ENCODE assay signal across 25 mouse cellular contexts in genomic region chr2:165297429-165297828, GRCm38 (mm10). TPM values are rescaled to one million over a fixed set of nuclear protein-coding genes. Genes with fewer than 3 reads are reported as not detected.
DNase-seq lines count a peak whose midpoint lies in the region; ATAC-seq and TF ChIP-seq lines count a peak whose summit lies in the region.
"Had no signal": no experiment of that assay in that cellular context is flagged by ENCODE, and none has a peak within 500 bp of the region (broad histone marks: within the 10 kb centered on the region; RNA-seq: fewer than 3 reads in every experiment).

No protein-coding gene starts in this region.

- H3K4me2 ChIP-seq in kidney, embryonic 15.5 days: no peak overlapping the region
- no peak overlapping the region for H3K4me2 ChIP-seq in stomach, embryonic 16.5 days (ENCODE audit: low read depth, low read length)
- H3K4me2 ChIP-seq in stomach, postnatal 0 days (replicated peaks; ENCODE audit: low read depth): no peak overlapping the region
- no peak overlapping the region for H3K4me2 ChIP-seq in lung, postnatal 0 days (replicated peaks; ENCODE audit: low read depth, low read length)
- H3K4me2 ChIP-seq: forebrain, embryonic 15.5 days; heart, embryonic 12.5 days; hindbrain, embryonic 14.5 days; lung, embryonic 15.5 days; neural tube, embryonic 12.5 days; stomach, embryonic 15.5 days had no signal

- H3K27ac ChIP-seq in kidney, embryonic 15.5 days: no peak overlapping the region
- H3K27ac ChIP-seq in stomach, embryonic 16.5 days (ENCODE audit: low read length): no peak overlapping the region
- no peak overlapping the region for H3K27ac ChIP-seq in stomach, postnatal 0 days (replicated peaks)
- H3K27ac ChIP-seq in lung, postnatal 0 days (ENCODE audit: low read length): no peak overlapping the region
- H3K27ac ChIP-seq: embryonic facial prominence, embryonic 10.5 days; forebrain, embryonic 15.5 days; hindbrain, embryonic 14.5 days; lung, embryonic 15.5 days; neural tube, embryonic 12.5 days; stomach, embryonic 15.5 days had no signal

- no peak overlapping the region for H3K9ac ChIP-seq in kidney, embryonic 15.5 days
- no peak overlapping the region for H3K9ac ChIP-seq in stomach, embryonic 16.5 days (ENCODE audit: low read length)
- H3K9ac ChIP-seq in stomach, postnatal 0 days (ENCODE audit: low read length): no peak overlapping the region
- no peak overlapping the region for H3K9ac ChIP-seq in lung, postnatal 0 days (replicated peaks; ENCODE audit: low read depth)
- H3K9ac ChIP-seq: forebrain, embryonic 15.5 days; heart, embryonic 12.5 days; hindbrain, embryonic 14.5 days; lung, embryonic 15.5 days; neural tube, embryonic 12.5 days; stomach, embryonic 15.5 days had no signal

- 85% methylated on average over 11 of the region's 11 CpGs for WGBS in kidney, embryonic 15.5 days
- WGBS in stomach, embryonic 16.5 days: 89% methylated on average over 11 of the region's 11 CpGs
- 85% methylated on average over 11 of the region's 11 CpGs for WGBS in stomach, postnatal 0 days
- WGBS in lung, postnatal 0 days: 87% methylated on average over 11 of the region's 11 CpGs

- TF ChIP-seq EP300 in stomach, postnatal 0 days (optimal IDR thresholded peaks at IDR 0.05): no peak
- TF ChIP-seq EP300 in lung, postnatal 0 days (IDR thresholded peaks at IDR 0.05): no peak

- no peak overlapping the region for H3K4me3 ChIP-seq in kidney, embryonic 15.5 days (replicated peaks)
- no peak overlapping the region for H3K4me3 ChIP-seq in stomach, embryonic 16.5 days (replicated peaks; ENCODE audit: low read length)
- H3K4me3 ChIP-seq in stomach, postnatal 0 days (ENCODE audit: low read depth, low read length): no peak overlapping the region
- no peak overlapping the region for H3K4me3 ChIP-seq in lung, postnatal 0 days (ENCODE audit: low read depth, low read length)
- H3K4me3 ChIP-seq: embryonic facial prominence, embryonic 10.5 days; forebrain, embryonic 15.5 days; heart, embryonic 12.5 days; lung, embryonic 15.5 days; neural tube, embryonic 12.5 days; stomach, embryonic 15.5 days had no signal

- no peaks in the 10 kb centered on the region for H3K9me3 ChIP-seq in kidney, embryonic 15.5 days (replicated peaks)
- H3K9me3 ChIP-seq in stomach, embryonic 16.5 days (replicated peaks; ENCODE audit: control insufficient read depth, low read length): no peaks in the 10 kb centered on the region
- H3K9me3 ChIP-seq in stomach, postnatal 0 days (ENCODE audit: control insufficient read depth, low read length): no peaks in the 10 kb centered on the region
- H3K9me3 ChIP-seq in lung, postnatal 0 days (ENCODE audit: low read length): no peaks in the 10 kb centered on the region
- H3K9me3 ChIP-seq: embryonic facial prominence, embryonic 10.5 days; forebrain, embryonic 15.5 days; heart, embryonic 12.5 days; lung, embryonic 15.5 days; neural tube, embryonic 12.5 days; stomach, embryonic 15.5 days had no signal

- H3K36me3 ChIP-seq in kidney, embryonic 15.5 days: peaks cover 90% of the 10 kb centered on the region
- peaks cover 3% of the 10 kb centered on the region; the same call in 1 of the 2 replicates for H3K36me3 ChIP-seq in stomach, embryonic 16.5 days (ENCODE audit: control insufficient read depth, insufficient read depth, low read length)
- peaks cover 33% of the 10 kb centered on the region for H3K36me3 ChIP-seq in stomach, postnatal 0 days (ENCODE audit: control insufficient read depth, insufficient read depth, low read length)
- H3K36me3 ChIP-seq in lung, postnatal 0 days (ENCODE audit: insufficient read depth, low read length): peaks cover 31% of the 10 kb centered on the region

- no peaks in the 10 kb centered on the region for H3K27me3 ChIP-seq in kidney, embryonic 15.5 days
- H3K27me3 ChIP-seq in stomach, embryonic 16.5 days (ENCODE audit: control insufficient read depth, insufficient read depth, low read length): no peaks in the 10 kb centered on the region
- no peaks in the 10 kb centered on the region for H3K27me3 ChIP-seq in stomach, postnatal 0 days (ENCODE audit: control insufficient read depth, insufficient read depth, low read length)
- no peaks in the 10 kb centered on the region for H3K27me3 ChIP-seq in lung, postnatal 0 days (replicated peaks; ENCODE audit: insufficient read depth, low read length)
- H3K27me3 ChIP-seq: forebrain, embryonic 15.5 days; heart, embryonic 12.5 days; lung, embryonic 15.5 days; neural tube, embryonic 12.5 days; stomach, embryonic 15.5 days had no signal

- no peaks in the 10 kb centered on the region for H3K4me1 ChIP-seq in kidney, embryonic 15.5 days
- H3K4me1 ChIP-seq in stomach, embryonic 16.5 days (ENCODE audit: control insufficient read depth, insufficient read depth, low read length): no peaks in the 10 kb centered on the region
- H3K4me1 ChIP-seq in stomach, postnatal 0 days (replicated peaks; ENCODE audit: control insufficient read depth, insufficient read depth): no peaks in the 10 kb centered on the region
- H3K4me1 ChIP-seq in lung, postnatal 0 days (ENCODE audit: insufficient read depth, low read depth, low read length): no peaks in the 10 kb centered on the region
- H3K4me1 ChIP-seq: embryonic facial prominence, embryonic 10.5 days; heart, embryonic 12.5 days; lung, embryonic 15.5 days; neural tube, embryonic 12.5 days; stomach, embryonic 15.5 days had no signal

- DNase-seq in kidney, adult 18-20 months: peak; percentile 84
- no peak for DNase-seq in stomach, postnatal 0 days (ENCODE audit: low spot score)
- peak; percentile 65 for DNase-seq in kidney, postnatal 10 days
- DNase-seq in yolk sac, embryonic 10.5 days (ENCODE audit: low spot score): peak; percentile 79
- DNase-seq in lung, postnatal 0 days (ENCODE audit: low spot score): no peak
- DNase-seq in adipocyte (ENCODE audit: low spot score): no peak
- DNase-seq: adrenal gland, postnatal 36 days; gastrocnemius, postnatal 14 days; heart, adult 18-20 months; heart, postnatal 10 days; lung, postnatal 4 days; midbrain, embryonic 14.5 days; right cerebral cortex, postnatal 25 days; thymus, adult 2 months; thymus, postnatal 4 days had no signal

- no peak for ATAC-seq in kidney, embryonic 15.5 days (replicated peaks; ENCODE audit: low FRiP score)
- ATAC-seq in stomach, embryonic 16.5 days (ENCODE audit: insufficient read depth, low FRiP score): 0 out of 2 replicates have a peak, but pooled peaks have one; percentile 27
- no peak for ATAC-seq in stomach, postnatal 0 days (ENCODE audit: low FRiP score, low TSS enrichment)
- no peak for ATAC-seq in lung, postnatal 0 days
- ATAC-seq: forebrain, embryonic 15.5 days; inflammation-experienced regulatory T-cells, adult 6 months had no signal

- no peak for TF ChIP-seq CTCF in stomach, postnatal 0 days (IDR thresholded peaks at IDR 0.05; ENCODE audit: low read depth)
- no peak for TF ChIP-seq CTCF in lung, postnatal 0 days (IDR thresholded peaks at IDR 0.05)

RNA-seq across cellular contexts. Expression of gene Slc35c2, which starts 9.8 kb away (rescaled TPM):
- 53.7 and 54.6 TPM in 2 replicates for polyA plus RNA-seq in kidney, embryonic 15.5 days (2015; fragmentation: Nextera tagmentation; extraction: Ambion mirVana)
- polyA plus RNA-seq in stomach, embryonic 16.5 days (2015; fragmentation: Nextera tagmentation; extraction: Ambion mirVana): 67.3 and 68.9 TPM in 2 replicates
- polyA plus RNA-seq in stomach, postnatal 0 days (2015; fragmentation: Nextera tagmentation; extraction: Ambion mirVana): 38.5 and 39.3 TPM in 2 replicates
- polyA plus RNA-seq in lung, postnatal 0 days (2015; fragmentation: Nextera tagmentation; extraction: Ambion mirVana): 42.8 and 44.1 TPM in 2 replicates

RNA-seq across cellular contexts. Expression of gene Elmo2, which starts 28.9 kb away (rescaled TPM):
- polyA plus RNA-seq in kidney, embryonic 15.5 days (2015; fragmentation: Nextera tagmentation; extraction: Ambion mirVana): 71.3 and 82.3 TPM in 2 replicates
- 56.0 and 59.1 TPM in 2 replicates for polyA plus RNA-seq in stomach, embryonic 16.5 days (2015; fragmentation: Nextera tagmentation; extraction: Ambion mirVana)
- polyA plus RNA-seq in stomach, postnatal 0 days (2015; fragmentation: Nextera tagmentation; extraction: Ambion mirVana): 21.2 and 22.6 TPM in 2 replicates
- 61.1 and 66.4 TPM in 2 replicates for polyA plus RNA-seq in lung, postnatal 0 days (2015; fragmentation: Nextera tagmentation; extraction: Ambion mirVana)

Comparison
In these comparisons a context has a peak if more than half of its experiments do, and no peak if none do; other contexts are left out.
1. DNase-seq: peak in kidney, adult 18-20 months (single experiment), kidney, postnatal 10 days (single experiment) and yolk sac, embryonic 10.5 days (single experiment); none in stomach, postnatal 0 days (single experiment), lung, postnatal 0 days (single experiment) and adipocyte (single experiment).